In genomic region chr5:107441881-107442280, GRCm38 (mm10) we compare ENCODE assay signal across 31 mouse cellular contexts. TPM values are rescaled to one million over a fixed set of nuclear protein-coding genes. Genes with fewer than 3 reads are reported as not detected.
DNase-seq lines count a peak whose midpoint lies in the region; ATAC-seq and TF ChIP-seq lines count a peak whose summit lies in the region.
"Had no signal": no experiment of that assay in that cellular context is flagged by ENCODE, and none has a peak within 500 bp of the region (broad histone marks: within the 10 kb centered on the region; RNA-seq: fewer than 3 reads in every experiment).

No protein-coding gene starts in this region.

- no peaks in the 10 kb centered on the region for H3K27me3 ChIP-seq in megakaryocyte, embryonic 14.5 days (replicated peaks)
- H3K27me3 ChIP-seq: heart, embryonic 13.5 days; hindbrain, embryonic 12.5 days; hindbrain, embryonic 15.5 days had no signal

- H3K36me3 ChIP-seq in megakaryocyte, embryonic 14.5 days (replicated peaks; ENCODE audit: low read length) = peaks cover 9% of the 10 kb centered on the region
- H3K36me3 ChIP-seq: heart, embryonic 10.5 days; hindbrain, embryonic 12.5 days; hindbrain, embryonic 15.5 days had no signal

- no peak overlapping the region for H3K4me3 ChIP-seq in layer of hippocampus, adult 2 months
- H3K4me3 ChIP-seq in megakaryocyte, embryonic 14.5 days (replicated peaks) = peak overlapping the region; percentile 42
- H3K4me3 ChIP-seq: heart, adult 2 months; heart, embryonic 10.5 days; heart, embryonic 13.5 days; hindbrain, embryonic 12.5 days; hindbrain, embryonic 15.5 days had no signal

- no peaks in the 10 kb centered on the region for H3K9me3 ChIP-seq in megakaryocyte, embryonic 14.5 days
- H3K9me3 ChIP-seq: heart, embryonic 10.5 days; heart, embryonic 13.5 days; hindbrain, embryonic 12.5 days; hindbrain, embryonic 15.5 days had no signal

- H3K4me1 ChIP-seq in megakaryocyte, embryonic 14.5 days = peaks cover 72% of the 10 kb centered on the region

- peak in 1 of 2 experiments; percentile 8 for DNase-seq in layer of hippocampus, adult 2 months (ENCODE audit: low spot score in 2 of 2)
- no peak for DNase-seq in layer of hippocampus, postnatal 10 days (ENCODE audit: low spot score in 2 of 2)
- peak; percentile 12 for DNase-seq in adipocyte (ENCODE audit: low spot score)
- peak; percentile 67 for DNase-seq in brain, adult 2 months (ENCODE audit: low read depth, low spot score)
- DNase-seq: adrenal gland, adult 8-10 months; adrenal gland, postnatal 25 days; cerebellum, adult 18-20 months; cerebellum, adult 9-10 months; cerebellum, postnatal 14 days; forebrain, postnatal 0 days; gastrocnemius, postnatal 10 days; gastrocnemius, postnatal 36 days; heart, adult 2 months; heart, postnatal 14 days; heart, postnatal 4 days had no signal

- TF ChIP-seq CTCF in layer of hippocampus, adult 2 months (conservative IDR thresholded peaks at IDR 0.05) = no peak

- ATAC-seq in megakaryocyte, adult 5-6 weeks (ENCODE audit: poor library complexity, severe bottlenecking) = no peak
- ATAC-seq: CD4-positive, CD25-positive, alpha-beta regulatory T cell, adult 4 months; forebrain, embryonic 14.5 days; forebrain, postnatal 0 days had no signal

- peak overlapping the region; percentile 39; the same call in 1 of the 2 replicates for H3K27ac ChIP-seq in layer of hippocampus, adult 2 months
- H3K27ac ChIP-seq: heart, adult 2 months; heart, embryonic 10.5 days; heart, embryonic 13.5 days; hindbrain, embryonic 12.5 days; hindbrain, embryonic 15.5 days had no signal

RNA-seq across cellular contexts. Expression of gene Btbd8, which starts 4.1 kb away (rescaled TPM):
- total RNA-seq in layer of hippocampus, adult 2 months (2021) = 100 to 1,000 TPM; 105 to 114 TPM
- total RNA-seq in layer of hippocampus, postnatal 10 days (2021) = 10 to 100 TPM; 91.2 to 91.6 TPM
- 0.10 TPM in 1 of 2 replicates, not detected in the other for polyA plus RNA-seq in megakaryocyte, embryonic 14.5 days (2012; ENCODE audit: insufficient read depth, low replicate concordance)
- 1.7 and 2.7 TPM in 2 replicates for total RNA-seq in megakaryocyte, adult 5-6 weeks (2015)
- 0.99 and 2.0 TPM in 2 replicates for total RNA-seq in megakaryocyte, adult 5-6 weeks (2017)

RNA-seq across cellular contexts. Expression of gene Lpcat2b, which starts 10.5 kb away (rescaled TPM):
- under 1 TPM in 1 of 2 experiments, not detected in 1; 0.31 TPM for total RNA-seq in layer of hippocampus, adult 2 months (2021)
- under 1 TPM in 1 of 2 experiments, not detected in 1; 0.25 TPM for total RNA-seq in layer of hippocampus, postnatal 10 days (2021)
- polyA plus RNA-seq in megakaryocyte, embryonic 14.5 days (2012; ENCODE audit: insufficient read depth, low replicate concordance) = not detected in 2 replicates
- total RNA-seq in megakaryocyte, adult 5-6 weeks (2015) = not detected in 2 replicates
- not detected in 2 replicates for total RNA-seq in megakaryocyte, adult 5-6 weeks (2017)
- total RNA-seq: adrenal gland, adult 8-10 months; adrenal gland, postnatal 25 days; forebrain, postnatal 0 days; gastrocnemius, adult 18-20 months; gastrocnemius, postnatal 10 days; gastrocnemius, postnatal 36 days; granulocyte monocyte progenitor cell, adult 5-6 weeks; heart, adult 2 months; heart, postnatal 14 days; heart, postnatal 4 days; MEL had no signal
- polyA plus RNA-seq: C2C12; CD4-positive, CD25-positive, alpha-beta regulatory T cell, adult 4 months; embryonic facial prominence, embryonic 11.5 days; embryonic facial prominence, embryonic 14.5 days; forebrain, embryonic 11.5 days; forebrain, embryonic 14.5 days; heart, embryonic 10.5 days; heart, embryonic 13.5 days; heart, embryonic 16.5 days; hindbrain, embryonic 12.5 days; hindbrain, embryonic 15.5 days had no signal

RNA-seq across cellular contexts. Expression of gene Ephx4, which starts 39.3 kb away (rescaled TPM):
- total RNA-seq in layer of hippocampus, adult 2 months (2021) = 10 to 100 TPM; 59.4 to 62.5 TPM
- total RNA-seq in layer of hippocampus, postnatal 10 days (2021) = 10 to 100 TPM; 27.7 to 34.9 TPM
- not detected in 2 replicates for polyA plus RNA-seq in megakaryocyte, embryonic 14.5 days (2012; ENCODE audit: insufficient read depth, low replicate concordance)
- not detected in 2 replicates for total RNA-seq in megakaryocyte, adult 5-6 weeks (2015)
- total RNA-seq in megakaryocyte, adult 5-6 weeks (2017) = not detected in 2 replicates
- total RNA-seq: granulocyte monocyte progenitor cell, adult 5-6 weeks had no signal
- polyA plus RNA-seq: C2C12 had no signal

Comparison
In these comparisons a context has a peak if more than half of its experiments do, and no peak if none do; other contexts are left out.
1. DNase-seq: peak in adipocyte (single experiment) and brain, adult 2 months (single experiment); none in layer of hippocampus, postnatal 10 days (0 of 2).
2. RNA of gene Btbd8, which starts 4.1 kb away (total RNA-seq): 105 to 114 TPM in layer of hippocampus, adult 2 months and 91.2 to 91.6 TPM in layer of hippocampus, postnatal 10 days; 0.99 to 2.7 TPM in megakaryocyte, adult 5-6 weeks; every median in the first group is over 10 times any median in the second.
3. RNA of gene Ephx4, which starts 39.3 kb away (total RNA-seq): 59.4 to 62.5 TPM in layer of hippocampus, adult 2 months and 27.7 to 34.9 TPM in layer of hippocampus, postnatal 10 days; not detected in megakaryocyte, adult 5-6 weeks; every median in the first group is over 10 times any median in the second.